Mouse (Mus musculus) midbrain, postnatal 0 days (tissue): ENCODE measurements around the gene Cog5. TPM values are rescaled to one million over a fixed set of nuclear protein-coding genes. Genes with fewer than 3 reads are reported as not detected.

Source experiments
- ATAC-seq: fragments of 200-750 bp; cut with Nextera tagmentation; 2 replicates; pipeline ENCODE4 v1.8.0; 2017; ENCODE audit warnings: moderate number of reproducible peaks, mild to moderate bottlenecking, moderate TSS enrichment, moderate library complexity; ENCODE audit not compliant: low FRiP score
- DNase-seq: peaks from one replicate; pipeline ENCODE4 v3.0.0-alpha.2; 2015; ENCODE audit warnings: low spot score
- H3K27ac ChIP-seq: fragments of 300-500 bp; sonication (generic); 2 replicates; pipeline ENCODE4 v1.5.1; 2014; ENCODE audit warnings: low read depth, mild to moderate bottlenecking, low read length, mixed read lengths
- H3K27me3 ChIP-seq: fragments of 300-500 bp; sonication (generic); 2 replicates; pipeline ENCODE4 v1.6.1; 2014; ENCODE audit warnings: low read length, control low read depth, mixed read lengths; ENCODE audit not compliant: insufficient read depth
- H3K36me3 ChIP-seq: fragments of 300-500 bp; sonication (generic); 2 replicates; pipeline ENCODE4 v1.6.1; 2014; ENCODE audit warnings: low read length, control low read depth, mixed read lengths; ENCODE audit not compliant: insufficient read depth
- H3K4me1 ChIP-seq: fragments of 300-500 bp; sonication (generic); 2 replicates; pipeline ENCODE4 v1.6.1; 2014; ENCODE audit warnings: mild to moderate bottlenecking, control low read depth, antibody characterized with exemption, low read length, mixed read lengths; ENCODE audit not compliant: insufficient read depth
- H3K4me2 ChIP-seq: fragments of 300-500 bp; sonication (generic); 2 replicates; pipeline ENCODE4 v1.6.1; 2014; ENCODE audit warnings: low read depth, mild to moderate bottlenecking, low read length, mixed read lengths; ENCODE audit not compliant: poor library complexity, severe bottlenecking
- H3K4me3 ChIP-seq: fragments of 300-500 bp; sonication (generic); 2 replicates; pipeline ENCODE4 v1.5.1; 2014; ENCODE audit warnings: low read depth, mild to moderate bottlenecking, low read length, moderate library complexity
- H3K9ac ChIP-seq: fragments of 300-500 bp; sonication (generic); replicated peaks from 2 replicates; pipeline ENCODE4 v1.6.1; 2014; ENCODE audit warnings: mild to moderate bottlenecking, low read length, moderate library complexity, mixed read lengths; ENCODE audit not compliant: poor library complexity, severe bottlenecking
- H3K9me3 ChIP-seq: fragments of 300-500 bp; sonication (generic); 2 replicates; pipeline ENCODE4 v1.6.1; 2016; ENCODE audit warnings: low read length, control low read depth
- CTCF ChIP-seq: IDR thresholded peaks from 2 replicates; pipeline ENCODE4 v1.5.1; 2016; ENCODE audit warnings: antibody characterized with exemption, mild to moderate bottlenecking
- WGBS: fragments of 180-500 bp; shearing (Covaris S2); extraction: QIAGEN DNeasy Blood & Tissue Kit; methylation state at CpG from one replicate; pipeline ENCODE4 v1.1.7; 2014; 5-methylcytosine and 5-hydroxymethylcytosine counted together
- polyA plus RNA-seq: library from polyadenylated mRNA; unstranded; fragments of >200 nt; fragmentation: Nextera tagmentation; extraction: Ambion mirVana; gene quantifications from 2 replicates; pipeline ENCODE4 v1.2.1, GENCODE M21; 2015
- total RNA-seq: library from RNA; depleted of rRNA; stranded (reverse); fragments of >200 nt; gene quantifications from 2 replicates; pipeline ENCODE4 v1.2.3, GENCODE M21; 2014

Cog5 gene
- total and polyA plus RNA-seq, 2 experiments from 2014 or later = 18.8 to 41.1 TPM

- H3K27me3 ChIP-seq = no peaks in the 10 kb centered on the region
- WGBS = 10% methylated on average over 13 of the region's 13 CpGs
- H3K36me3 ChIP-seq = no peaks in the 10 kb centered on the region
- no peak for TF ChIP-seq CTCF
- peak overlapping the region; percentile 66 for H3K4me2 ChIP-seq
- DNase-seq (peak; percentile 14), ATAC-seq (peak; percentile 52)
- peak overlapping the region; percentile 74; the same call in 1 of the 2 replicates for H3K27ac ChIP-seq
- H3K9ac ChIP-seq = peak overlapping the region; percentile 78
- H3K4me1 ChIP-seq = no peaks in the 10 kb centered on the region; the same call in 1 of the 2 replicates
- H3K9me3 ChIP-seq = no peaks in the 10 kb centered on the region
- peak overlapping the region; percentile 60 for H3K4me3 ChIP-seq
Measured at GRCm38 (mm10) chr12:31633970-31634342, 20.7 kb upstream of the Cog5 start.

GRCm38 (mm10) chr12:31634343-31635239 is 20.1 kb upstream of the Cog5 start, which contains the start of gene Bcap29:
Bcap29 (minus strand) TSS chr12:31634658.
- Histone ChIP-seq H3K27ac (peak within 1 kb of the TSS; percentile 74), H3K4me1 (no peaks in the 10 kb centered on the region; the same call in 1 of the 2 replicates), H3K27me3 (no peaks in the 10 kb centered on the region), H3K4me2 (peak within 1 kb of the TSS; percentile 66), H3K9me3 (no peaks in the 10 kb centered on the region), H3K9ac (peak within 1 kb of the TSS; percentile 78), H3K36me3 (no peaks in the 10 kb centered on the region), H3K4me3 (peak within 1 kb of the TSS; percentile 60)
- WGBS = 2% methylated on average over 69 of the region's 73 CpGs
- no peak for TF ChIP-seq CTCF
- ATAC-seq (peak; percentile 91), DNase-seq (peak; percentile 80)

- no peak overlapping the region for H3K4me3 ChIP-seq
- 70% methylated on average over 3 of the region's 3 CpGs for WGBS
- no peak for DNase-seq
- H3K9me3 ChIP-seq = no peaks in the 10 kb centered on the region
- no peak overlapping the region for H3K9ac ChIP-seq
- H3K36me3 ChIP-seq = no peaks in the 10 kb centered on the region
- no peaks in the 10 kb centered on the region for H3K27me3 ChIP-seq
- H3K27ac ChIP-seq = no peak overlapping the region
- no peak for TF ChIP-seq CTCF
- no peak for ATAC-seq
- H3K4me1 ChIP-seq = no peaks in the 10 kb centered on the region; the same call in 1 of the 2 replicates
- H3K4me2 ChIP-seq = peak overlapping the region; percentile 66
Measured at GRCm38 (mm10) chr12:31635240-31635607, 19.4 kb upstream of the Cog5 start.

- WGBS = 81% methylated on average over 5 of the region's 5 CpGs
- Histone ChIP-seq H3K9me3 (no peaks in the 10 kb centered on the region), H3K9ac (no peak overlapping the region), H3K36me3 (no peaks in the 10 kb centered on the region), H3K27ac (no peak overlapping the region), H3K4me2 (peak overlapping the region; percentile 34; the same call in 1 of the 2 replicates), H3K4me3 (no peak overlapping the region; the same call in 1 of the 2 replicates), H3K4me1 (no peaks in the 10 kb centered on the region), H3K27me3 (no peaks in the 10 kb centered on the region)
- DNase-seq (no peak), ATAC-seq (no peak)
- no peak for TF ChIP-seq CTCF
Measured at GRCm38 (mm10) chr12:31653611-31654010, 1.1 kb upstream of the Cog5 start.

- no peak for DNase-seq
- peak overlapping the region; percentile 96 for H3K4me3 ChIP-seq
- WGBS = under 1% methylated on average over 29 of the region's 29 CpGs
Measured at GRCm38 (mm10) chr12:31654965-31655477, 352 bp downstream of the Cog5 start.

GRCm38 (mm10) chr12:31656841-31657240 is 2.2 kb downstream of the Cog5 start:
- no peak for DNase-seq
- H3K27ac ChIP-seq = no peak overlapping the region
- no peaks in the 10 kb centered on the region for H3K9me3 ChIP-seq
- no peak overlapping the region for H3K9ac ChIP-seq
- no peaks in the 10 kb centered on the region for H3K27me3 ChIP-seq
- H3K4me2 ChIP-seq = no peak overlapping the region
- H3K36me3 ChIP-seq = no peaks in the 10 kb centered on the region
- no peak for ATAC-seq
- TF ChIP-seq CTCF = no peak
- WGBS = 99% methylated on average over 2 of the region's 2 CpGs
- H3K4me1 ChIP-seq = no peaks in the 10 kb centered on the region
- H3K4me3 ChIP-seq = no peak overlapping the region

More at GRCm38 (mm10) chr12:31654965-31655477, 352 bp downstream of the Cog5 start:
- Histone ChIP-seq H3K27me3 (no peaks in the 10 kb centered on the region), H3K4me2 (peak overlapping the region; percentile 51), H3K36me3 (no peaks in the 10 kb centered on the region), H3K27ac (peak overlapping the region; percentile 65), H3K9me3 (no peaks in the 10 kb centered on the region), H3K4me1 (no peaks in the 10 kb centered on the region), H3K9ac (peak overlapping the region; percentile 86)
- peak; percentile 62 for ATAC-seq
- peak; percentile 62 for TF ChIP-seq CTCF
